Mouse (Mus musculus): Measurements from ENCODE around the gene 2410141K09Rik. TPM values are rescaled to one million over a fixed set of nuclear protein-coding genes. Genes with fewer than 3 reads are reported as not detected.
"Not testable (repeated sequence)": the region's sequence is repeated elsewhere in the genome, so short reads cannot be mapped to it uniquely, and the experiment has no call there.

The 2410141K09Rik gene
- polyA plus RNA-seq (2015; fragmentation: Nextera tagmentation; extraction: Ambion mirVana): not detected in 2 replicates

- H3K36me3 ChIP-seq; H3K9me3 ChIP-seq (replicated peaks); H3K4me2 ChIP-seq; H3K9ac ChIP-seq (replicated peaks); H3K4me3 ChIP-seq (replicated peaks); H3K27me3 ChIP-seq (replicated peaks); ATAC-seq (ENCODE audit: low FRiP score); H3K27ac ChIP-seq (replicated peaks); H3K4me1 ChIP-seq: not testable (repeated sequence)
- no CpG with 5 or more reads among the region's 6 CpGs for whole genome bisulfite sequencing
Measured at GRCm38 (mm10) chr13:66441018-66441417, at the start of gene 2410141K09Rik. Gene 2410141K09Rik, minus strand, starts transcription at chr13:66441118.

DNA sequence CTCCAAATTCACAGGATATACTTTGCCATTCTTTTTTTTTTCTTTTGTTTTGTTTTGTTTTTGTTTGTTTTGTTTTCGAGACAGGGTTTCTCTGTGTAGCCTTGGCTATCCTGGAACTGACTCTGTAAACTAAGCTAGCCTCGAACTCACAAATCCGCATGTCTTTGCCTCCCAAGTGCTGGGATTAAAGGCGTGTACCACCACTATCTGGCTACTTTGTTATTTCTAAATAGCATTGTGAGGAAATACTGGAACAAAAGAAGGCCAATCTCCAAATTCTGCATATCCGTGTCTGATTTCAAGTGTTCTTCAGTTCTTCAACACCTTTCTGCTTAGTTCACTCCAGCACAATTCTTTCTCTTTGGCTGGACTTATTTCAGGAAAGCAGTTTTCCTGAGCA lies 14.1 kb downstream of the 2410141K09Rik start:
- not testable (repeated sequence) for H3K27ac ChIP-seq (replicated peaks); H3K27me3 ChIP-seq (replicated peaks); H3K4me3 ChIP-seq (replicated peaks); H3K9ac ChIP-seq (replicated peaks); ATAC-seq (ENCODE audit: low FRiP score); H3K4me1 ChIP-seq; H3K9me3 ChIP-seq (replicated peaks); H3K4me2 ChIP-seq; H3K36me3 ChIP-seq
- no CpG with 5 or more reads among the region's 5 CpGs for WGBS

DNA sequence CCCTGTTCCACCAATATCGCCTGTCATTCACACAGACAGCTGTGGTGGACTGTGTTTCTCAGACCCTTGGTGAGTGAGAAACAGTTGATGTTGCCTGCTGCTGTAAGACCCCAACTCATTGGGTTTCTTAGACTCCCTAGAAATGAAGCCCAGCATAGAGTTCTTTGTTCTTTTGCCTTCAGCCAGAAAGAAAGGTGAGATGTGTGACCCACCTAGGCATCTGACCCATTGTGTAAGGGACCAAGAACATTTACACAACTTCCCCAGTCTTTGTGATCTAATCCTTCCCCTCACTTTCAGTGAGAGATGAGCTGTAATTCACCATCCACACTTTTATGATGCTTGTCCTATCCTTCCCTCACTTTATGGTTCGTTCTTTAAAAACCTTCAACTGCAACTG lies 26.0 kb downstream of the 2410141K09Rik start:
- not testable (repeated sequence) for H3K9ac ChIP-seq (replicated peaks); H3K36me3 ChIP-seq; H3K4me2 ChIP-seq; H3K27ac ChIP-seq (replicated peaks); H3K4me1 ChIP-seq; H3K27me3 ChIP-seq (replicated peaks); ATAC-seq (ENCODE audit: low FRiP score); H3K4me3 ChIP-seq (replicated peaks); H3K9me3 ChIP-seq (replicated peaks)
- no CpG with 5 or more reads among the region's 2 CpGs for WGBS

Other genes starting within 250 kb of the 2410141K09Rik start
- gene Gm10772, start 213.5 kb downstream of the 2410141K09Rik start, polyA plus RNA-seq (2015; fragmentation: Nextera tagmentation; extraction: Ambion mirVana): not detected in 2 replicates